Mouse (Mus musculus) CH12.LX (cell line): ENCODE results near the gene Fbxl22.

ENCODE experiments used
- CTCF ChIP-seq, 2 experiments: IDR thresholded peaks in 1 of 2; conservative IDR thresholded peaks in 1 of 2; 2 replicates each; pipeline ENCODE4 v1.5.1; 2011 to 2012; ENCODE audit warnings: low read depth in 2 of 2, low read length in 2 of 2, improper control_type of control experiment in 1 of 2, inconsistent platforms in 1 of 2, mild to moderate bottlenecking in 1 of 2, moderate library complexity in 1 of 2
- EP300 ChIP-seq: IDR thresholded peaks from 2 replicates; pipeline ENCODE4 v1.6.1; 2011; ENCODE audit warnings: low read length, improper control_type of control experiment
- MYC ChIP-seq: IDR thresholded peaks from 2 replicates; pipeline ENCODE4 v1.6.1; 2011; ENCODE audit warnings: low read depth, mild to moderate bottlenecking, improper control_type of control experiment, low read length
- TCF12 ChIP-seq: IDR thresholded peaks from 2 replicates; pipeline ENCODE4 v1.6.1; 2014; ENCODE audit warnings: low read depth, mild to moderate bottlenecking, inconsistent platforms, low read length, improper control_type of control experiment

GRCm38 (mm10) chr9:66508890-66509399 is 5.4 kb downstream of the Fbxl22 start:
- no peak for TF ChIP-seq CTCF (conservative IDR thresholded peaks at IDR 0.05 in 1 of 2, IDR thresholded peaks at IDR 0.05 in 1 of 2; ENCODE audit: low read depth in 2 of 2, low read length in 2 of 2)
- no peak for TF ChIP-seq EP300
- no peak for TF ChIP-seq TCF12
- no peak for TF ChIP-seq MYC
